Mouse (Mus musculus) liver, embryonic 14.5 days (tissue): ENCODE measurements at regions not wholly inside any gene's neighbourhood (a gene's known extent, or its start where the extent isn't known, plus 50 kb on each side); places are given as distances from the start of the nearest gene placed in this dataset.

Source experiments
- CTCF ChIP-seq: IDR thresholded peaks from 2 replicates; pipeline ENCODE4 v1.5.1; 2016; ENCODE audit warnings: antibody characterized with exemption, low read depth, control low read depth
- EP300 ChIP-seq: IDR thresholded peaks from 2 replicates; pipeline ENCODE4 v1.6.1; 2016; ENCODE audit warnings: antibody characterized with exemption, low read depth

DNA sequence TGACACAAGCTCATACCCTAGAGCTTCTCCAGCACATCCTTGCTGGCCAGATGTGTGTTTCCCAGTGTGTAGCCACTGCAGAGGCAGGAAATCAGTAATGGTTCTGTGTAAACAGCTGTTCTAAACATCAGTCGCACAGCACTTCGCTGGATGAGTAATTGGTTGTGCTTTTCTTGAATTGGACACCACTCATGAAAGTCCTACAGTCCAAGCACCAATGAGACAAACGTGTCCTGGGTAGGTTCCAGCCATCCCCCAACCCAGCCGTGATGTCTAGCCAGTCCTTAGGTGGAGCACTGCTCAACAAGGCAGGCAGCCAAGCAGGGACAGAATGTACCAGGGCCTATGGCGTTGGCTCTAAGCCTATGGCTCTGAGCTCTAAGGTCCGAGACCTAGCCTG lies 65.8 kb upstream of the 4930432M17Rik start:
- TF ChIP-seq CTCF, result no peak
- TF ChIP-seq EP300, result no peak
